Mouse (Mus musculus): ENCODE measurements around the gene Mrps15. TPM values are rescaled to one million over a fixed set of nuclear protein-coding genes. Genes with fewer than 3 reads are reported as not detected.

Gene Mrps15
- polyA plus RNA-seq (2012; rRNA removed) = 90.6 and 94.5 TPM in 2 replicates

DNA sequence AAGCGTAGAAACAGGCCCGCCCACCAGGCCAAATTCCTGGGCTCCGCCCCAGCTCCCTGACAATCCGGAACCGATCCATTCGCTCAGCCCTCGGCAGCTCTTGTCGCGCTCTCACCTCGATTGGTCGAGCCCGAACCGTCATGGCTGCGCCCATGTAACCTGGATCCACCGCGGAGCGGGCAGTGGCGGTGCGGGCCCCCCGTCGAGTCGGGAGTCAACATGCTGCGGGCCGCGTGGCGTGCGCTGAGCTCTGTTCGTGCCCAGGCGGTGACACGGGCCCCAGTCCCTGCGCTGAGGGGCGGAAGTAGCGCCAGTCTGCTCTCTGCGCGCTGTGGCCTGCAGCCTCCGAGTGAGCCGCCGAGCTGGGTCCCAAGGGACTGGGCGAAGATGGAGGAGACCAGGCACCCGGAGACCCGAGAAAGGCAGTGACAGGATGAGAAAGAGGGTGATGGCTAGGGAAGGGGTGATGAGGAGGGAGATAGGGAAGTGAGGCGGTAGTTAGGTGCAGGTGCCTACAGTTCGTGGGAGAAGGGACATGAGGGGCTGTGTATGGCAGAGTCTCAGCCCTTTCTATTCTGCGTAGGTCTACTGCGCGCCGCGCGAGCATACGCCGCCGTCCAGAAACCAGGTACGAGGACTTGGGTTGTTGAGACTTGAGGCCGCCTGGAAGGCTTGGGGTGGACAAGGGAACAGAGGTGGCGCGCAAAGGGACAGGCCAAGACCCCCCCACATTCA lies at the start of gene Mrps15:
Gene Mrps15 (plus strand): TSS at position 75 of the 735 bp plus-strand sequence.
- Histone ChIP-seq H3K4me3 (replicated peaks; ENCODE audit: insufficient read depth, low read depth, low read length) (peak within 1 kb of the TSS; percentile 94), H3K4me1 (ENCODE audit: control insufficient read depth, insufficient read depth, low read length) (no peaks in the 10 kb centered on the region), H3K27ac (ENCODE audit: insufficient read depth, low read length) (peak within 1 kb of the TSS; percentile 53), H3K27me3 (ENCODE audit: control insufficient read depth, insufficient read depth, low read length) (no peaks in the 10 kb centered on the region)
- TF ChIP-seq CTCF (IDR thresholded peaks at IDR 0.05; ENCODE audit: borderline replicate concordance, insufficient read depth, low read depth, low read length) (no peak), POLR2A (IDR thresholded peaks at IDR 0.05; ENCODE audit: borderline replicate concordance, insufficient read depth, low read length) (peak; percentile 47; the same call in 1 of the 2 replicates)
- under 1% methylated on average over 56 of the region's 56 CpGs for WGBS
- peak; percentile 83 to 87 for DNase-seq

- Histone ChIP-seq H3K4me1 (ENCODE audit: control insufficient read depth, insufficient read depth, low read length) (no peaks in the 10 kb centered on the region), H3K4me3 (replicated peaks; ENCODE audit: insufficient read depth, low read depth, low read length) (no peak overlapping the region), H3K27ac (ENCODE audit: insufficient read depth, low read length) (no peak overlapping the region), H3K27me3 (ENCODE audit: control insufficient read depth, insufficient read depth, low read length) (no peaks in the 10 kb centered on the region)
- 87% methylated on average over 2 of the region's 2 CpGs for WGBS
- DNase-seq = no peak
- no peak for TF ChIP-seq POLR2A (IDR thresholded peaks at IDR 0.05; ENCODE audit: borderline replicate concordance, insufficient read depth, low read length)
Measured at GRCm38 (mm10) chr4:125997826-125998225, 48.9 kb upstream of the Mrps15 start.

- DNase-seq = no peak
- no peak overlapping the region for H3K27ac ChIP-seq (ENCODE audit: insufficient read depth, low read length)
- WGBS = 90% methylated on average over 12 of the region's 12 CpGs
- no peaks in the 10 kb centered on the region for H3K4me1 ChIP-seq (ENCODE audit: control insufficient read depth, insufficient read depth, low read length)
- H3K27me3 ChIP-seq (ENCODE audit: control insufficient read depth, insufficient read depth, low read length) = no peaks in the 10 kb centered on the region
- TF ChIP-seq CTCF (IDR thresholded peaks at IDR 0.05; ENCODE audit: borderline replicate concordance, insufficient read depth, low read depth, low read length) = no peak
- no peak for TF ChIP-seq POLR2A (IDR thresholded peaks at IDR 0.05; ENCODE audit: borderline replicate concordance, insufficient read depth, low read length)
- no peak overlapping the region for H3K4me3 ChIP-seq (replicated peaks; ENCODE audit: insufficient read depth, low read depth, low read length)
Measured at GRCm38 (mm10) chr4:126001311-126002199, 45.2 kb upstream of the Mrps15 start.

DNA sequence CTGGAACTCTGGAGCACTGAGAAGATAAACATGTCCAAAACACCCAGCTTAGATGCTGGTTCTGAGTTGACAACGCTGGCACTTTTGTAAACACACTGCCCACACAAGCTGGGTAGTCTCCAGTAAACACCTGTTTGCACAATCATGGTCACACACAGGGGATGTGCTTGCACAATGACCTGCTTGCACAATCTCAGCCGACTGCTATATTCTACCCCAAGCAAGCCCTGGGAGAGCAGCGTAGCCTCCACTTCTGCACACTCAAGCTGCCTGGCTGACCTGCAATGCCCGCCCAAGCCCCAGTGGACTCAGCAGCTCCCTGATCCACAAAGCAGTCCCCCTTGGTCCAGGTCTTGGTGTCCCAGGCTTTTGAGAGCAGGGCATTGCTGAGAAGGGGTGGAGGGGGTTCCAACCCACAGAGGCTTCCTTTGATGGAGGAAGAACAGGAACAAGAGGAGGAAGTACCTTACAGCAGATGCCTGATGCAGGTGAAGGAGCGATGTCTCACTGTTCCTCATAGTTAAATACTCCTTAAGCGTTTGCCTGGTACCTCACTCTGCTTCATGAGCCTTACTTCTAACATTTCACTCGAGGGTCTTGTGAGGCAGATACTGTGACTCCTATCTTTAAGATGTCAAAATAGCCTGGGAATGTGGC lies 28.9 kb upstream of the Mrps15 start:
- Histone ChIP-seq H3K4me3 (replicated peaks; ENCODE audit: insufficient read depth, low read depth, low read length) (no peak overlapping the region), H3K27me3 (ENCODE audit: control insufficient read depth, insufficient read depth, low read length) (no peaks in the 10 kb centered on the region), H3K27ac (ENCODE audit: insufficient read depth, low read length) (no peak overlapping the region), H3K4me1 (ENCODE audit: control insufficient read depth, insufficient read depth, low read length) (no peaks in the 10 kb centered on the region)
- no peak for TF ChIP-seq CTCF (IDR thresholded peaks at IDR 0.05; ENCODE audit: borderline replicate concordance, insufficient read depth, low read depth, low read length)
- TF ChIP-seq POLR2A (IDR thresholded peaks at IDR 0.05; ENCODE audit: borderline replicate concordance, insufficient read depth, low read length) = no peak
- DNase-seq = no peak
- WGBS = 83% methylated on average over 7 of the region's 7 CpGs

DNA sequence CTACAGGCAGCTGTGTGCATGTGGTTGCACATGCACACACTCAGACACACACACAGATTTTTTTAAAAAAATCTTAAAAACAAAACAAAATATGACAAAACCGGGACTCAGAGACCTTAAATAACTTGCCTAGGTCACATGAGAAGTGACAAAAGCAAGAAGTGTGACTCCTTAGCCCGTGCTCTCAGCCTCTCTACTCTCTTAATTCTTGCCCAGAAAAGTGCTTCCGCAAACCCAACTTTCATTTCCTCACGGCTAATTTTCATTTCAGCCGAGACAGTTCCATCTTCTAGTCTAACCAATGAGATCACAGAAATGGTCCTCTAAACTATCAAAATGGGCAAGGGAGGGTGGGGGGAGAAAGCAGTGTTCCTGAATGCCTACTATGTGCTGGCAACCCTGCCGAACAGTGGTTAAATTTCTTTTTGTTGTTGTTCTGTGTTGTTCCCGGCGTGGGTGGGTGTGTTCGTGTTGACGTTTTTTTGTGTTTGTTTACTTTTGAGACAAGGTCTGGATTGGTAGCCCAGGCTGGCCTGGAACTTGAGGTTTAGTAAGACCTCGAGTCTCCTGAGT lies 27.7 kb upstream of the Mrps15 start:
- 79% methylated on average over 11 of the region's 11 CpGs for WGBS
- DNase-seq = no peak
- Histone ChIP-seq H3K27ac (ENCODE audit: insufficient read depth, low read length) (no peak overlapping the region), H3K27me3 (ENCODE audit: control insufficient read depth, insufficient read depth, low read length) (no peaks in the 10 kb centered on the region), H3K4me3 (replicated peaks; ENCODE audit: insufficient read depth, low read depth, low read length) (no peak overlapping the region), H3K4me1 (ENCODE audit: control insufficient read depth, insufficient read depth, low read length) (no peaks in the 10 kb centered on the region)
- no peak for TF ChIP-seq POLR2A (IDR thresholded peaks at IDR 0.05; ENCODE audit: borderline replicate concordance, insufficient read depth, low read length)

DNA sequence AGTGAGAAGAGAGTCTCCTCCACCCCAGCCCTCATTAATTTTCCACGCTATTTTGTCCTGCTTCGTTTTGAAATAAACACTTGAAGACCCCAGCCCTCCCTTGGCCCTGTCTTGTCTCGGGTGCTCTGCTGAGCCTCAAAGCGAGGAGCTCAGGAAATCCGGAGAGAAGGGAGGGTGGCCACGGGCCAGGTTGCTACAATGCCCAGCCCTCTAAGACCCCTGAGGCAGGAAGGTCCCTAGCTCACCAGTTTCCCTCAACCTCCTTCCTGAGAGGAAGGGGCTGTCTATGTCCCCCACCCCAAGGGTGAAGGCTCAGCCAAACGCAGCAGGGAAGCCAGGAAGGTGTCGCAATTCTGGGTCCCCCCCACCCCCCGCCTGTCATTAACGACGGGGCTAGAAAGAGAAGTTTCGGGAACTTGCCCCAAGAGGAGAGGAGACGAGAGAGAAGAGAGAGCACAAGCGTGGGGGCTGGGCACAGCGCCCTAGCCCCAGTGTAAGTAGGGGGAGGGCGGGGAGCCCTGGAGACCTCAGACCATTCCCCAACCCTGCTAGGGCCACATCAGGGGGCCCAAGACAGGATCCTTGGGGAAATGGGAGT lies 22.3 kb upstream of the Mrps15 start, which contains the start of gene Csf3r:
Gene Csf3r (plus strand): TSS at position 248 of the 598 bp plus-strand sequence.
- WGBS = 64% methylated on average over 16 of the region's 16 CpGs
- Histone ChIP-seq H3K27ac (ENCODE audit: insufficient read depth, low read length) (no peak within 1 kb of the TSS), H3K4me1 (ENCODE audit: control insufficient read depth, insufficient read depth, low read length) (no peaks in the 10 kb centered on the region), H3K4me3 (replicated peaks; ENCODE audit: insufficient read depth, low read depth, low read length) (no peak within 1 kb of the TSS), H3K27me3 (ENCODE audit: control insufficient read depth, insufficient read depth, low read length) (no peaks in the 10 kb centered on the region)
- no peak for TF ChIP-seq CTCF (IDR thresholded peaks at IDR 0.05; ENCODE audit: borderline replicate concordance, insufficient read depth, low read depth, low read length)
- TF ChIP-seq POLR2A (IDR thresholded peaks at IDR 0.05; ENCODE audit: borderline replicate concordance, insufficient read depth, low read length) = no peak
- DNase-seq = no peak

- no peak for DNase-seq
- no peak overlapping the region for H3K27ac ChIP-seq (ENCODE audit: insufficient read depth, low read length)
- 49% methylated on average over 5 of the region's 5 CpGs for WGBS
- H3K4me3 ChIP-seq (replicated peaks; ENCODE audit: insufficient read depth, low read depth, low read length) = no peak overlapping the region
- no peaks in the 10 kb centered on the region for H3K27me3 ChIP-seq (ENCODE audit: control insufficient read depth, insufficient read depth, low read length)
- H3K4me1 ChIP-seq (ENCODE audit: control insufficient read depth, insufficient read depth, low read length) = no peaks in the 10 kb centered on the region
- TF ChIP-seq POLR2A (IDR thresholded peaks at IDR 0.05; ENCODE audit: borderline replicate concordance, insufficient read depth, low read length) (no peak), CTCF (IDR thresholded peaks at IDR 0.05; ENCODE audit: borderline replicate concordance, insufficient read depth, low read depth, low read length) (no peak)
Measured at GRCm38 (mm10) chr4:126025801-126026200, 20.9 kb upstream of the Mrps15 start.

Measured in cerebellum, adult 2 months (tissue).